Mouse (Mus musculus): Measurements from ENCODE around the gene Ccdc150. TPM values are rescaled to one million over a fixed set of nuclear protein-coding genes. Genes with fewer than 3 reads are reported as not detected.
A peak's percentile ranks its signal among the peaks of the same experiment; 100 is the strongest.

Ccdc150 gene
- 0.06 and 0.27 TPM in 2 replicates for polyA plus RNA-seq (2015; fragmentation: Nextera tagmentation; extraction: Ambion mirVana)

GRCm38 (mm10) chr1:54250158-54250866, at the start of gene Ccdc150:
TSS of gene Ccdc150 (plus strand) at chr1:54250683.
- 15% methylated on average over 33 of the region's 33 CpGs for WGBS
- Histone ChIP-seq H3K4me3 (ENCODE audit: low read depth, low read length) (peak within 1 kb of the TSS; percentile 54), H3K27ac (ENCODE audit: low read length) (0 out of 2 replicates have a peak within 1 kb of the TSS, but pooled peaks have one; percentile 24), H3K4me2 (ENCODE audit: low read length) (peak within 1 kb of the TSS; percentile 85), H3K9ac (ENCODE audit: low read depth, low read length) (peak within 1 kb of the TSS; percentile 56), H3K36me3 (ENCODE audit: control insufficient read depth, insufficient read depth, low read length) (no peaks in the 10 kb centered on the region), H3K9me3 (replicated peaks; ENCODE audit: control insufficient read depth, low read length, poor library complexity, severe bottlenecking) (no peaks in the 10 kb centered on the region), H3K4me1 (ENCODE audit: control insufficient read depth, insufficient read depth, low read length) (peaks cover 6% of the 10 kb centered on the region), H3K27me3 (ENCODE audit: control insufficient read depth, insufficient read depth, low read depth, low read length) (no peaks in the 10 kb centered on the region)
- ATAC-seq: peak; percentile 100

DNA sequence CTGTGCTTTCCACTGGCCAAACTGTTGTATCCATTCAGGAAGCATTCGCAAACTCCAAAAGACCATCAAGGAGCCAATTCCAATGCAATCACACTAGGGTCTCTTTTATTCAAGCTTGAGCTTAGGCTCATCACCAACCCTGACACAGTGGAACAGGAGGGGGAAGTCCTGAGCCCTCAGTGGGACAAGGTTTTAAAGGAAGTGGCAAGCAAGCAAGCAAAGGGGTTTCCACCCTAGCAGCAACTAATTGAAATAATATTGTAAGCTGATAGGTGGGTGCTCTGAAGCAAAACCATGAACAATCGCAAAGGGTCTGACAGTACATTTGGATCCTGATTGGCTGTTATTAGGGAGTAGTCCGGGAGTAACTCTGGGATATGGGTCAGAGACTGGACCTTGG, 30.2 kb upstream of the Ccdc150 start:
- no peak overlapping the region for H3K4me3 ChIP-seq (ENCODE audit: low read depth, low read length)
- H3K4me1 ChIP-seq (ENCODE audit: control insufficient read depth, insufficient read depth, low read length): no peaks in the 10 kb centered on the region
- H3K9ac ChIP-seq (ENCODE audit: low read depth, low read length): no peak overlapping the region
- WGBS: 93% methylated on average over 3 of the region's 3 CpGs
- no peaks in the 10 kb centered on the region for H3K9me3 ChIP-seq (replicated peaks; ENCODE audit: control insufficient read depth, low read length, poor library complexity, severe bottlenecking)
- no peaks in the 10 kb centered on the region for H3K27me3 ChIP-seq (ENCODE audit: control insufficient read depth, insufficient read depth, low read depth, low read length)
- no peaks in the 10 kb centered on the region for H3K36me3 ChIP-seq (ENCODE audit: control insufficient read depth, insufficient read depth, low read length)
- no peak overlapping the region for H3K4me2 ChIP-seq (ENCODE audit: low read length)
- no peak overlapping the region for H3K27ac ChIP-seq (ENCODE audit: low read length)
- ATAC-seq: no peak

GRCm38 (mm10) chr1:54242722-54243121, 7.8 kb upstream of the Ccdc150 start:
- H3K27me3 ChIP-seq (ENCODE audit: control insufficient read depth, insufficient read depth, low read depth, low read length): no peaks in the 10 kb centered on the region
- no peak for ATAC-seq
- 93% methylated on average over 4 of the region's 4 CpGs for whole genome bisulfite sequencing

GRCm38 (mm10) chr1:54275552-54275951, 25.1 kb downstream of the Ccdc150 start:
- H3K36me3 ChIP-seq (ENCODE audit: control insufficient read depth, insufficient read depth, low read length): no peaks in the 10 kb centered on the region
- no peaks in the 10 kb centered on the region for H3K27me3 ChIP-seq (ENCODE audit: control insufficient read depth, insufficient read depth, low read depth, low read length)
- no peak overlapping the region for H3K4me2 ChIP-seq (ENCODE audit: low read length)
- WGBS: 61% methylated on average over 3 of the region's 3 CpGs
- no peak overlapping the region for H3K4me3 ChIP-seq (ENCODE audit: low read depth, low read length)
- no peak overlapping the region for H3K9ac ChIP-seq (ENCODE audit: low read depth, low read length)
- no peak overlapping the region for H3K27ac ChIP-seq (ENCODE audit: low read length)
- no peak for ATAC-seq
- H3K9me3 ChIP-seq (replicated peaks; ENCODE audit: control insufficient read depth, low read length, poor library complexity, severe bottlenecking): no peaks in the 10 kb centered on the region
- no peaks in the 10 kb centered on the region for H3K4me1 ChIP-seq (ENCODE audit: control insufficient read depth, insufficient read depth, low read length)

More at GRCm38 (mm10) chr1:54242722-54243121, 7.8 kb upstream of the Ccdc150 start:
- no peak overlapping the region for H3K4me2 ChIP-seq (ENCODE audit: low read length)
- no peaks in the 10 kb centered on the region for H3K36me3 ChIP-seq (ENCODE audit: control insufficient read depth, insufficient read depth, low read length)
- H3K27ac ChIP-seq (ENCODE audit: low read length): no peak overlapping the region
- H3K9me3 ChIP-seq (replicated peaks; ENCODE audit: control insufficient read depth, low read length, poor library complexity, severe bottlenecking): no peaks in the 10 kb centered on the region
- H3K9ac ChIP-seq (ENCODE audit: low read depth, low read length): no peak overlapping the region
- H3K4me1 ChIP-seq (ENCODE audit: control insufficient read depth, insufficient read depth, low read length): no peaks in the 10 kb centered on the region
- H3K4me3 ChIP-seq (ENCODE audit: low read depth, low read length): no peak overlapping the region

GRCm38 (mm10) chr1:54279628-54280027, 29.1 kb downstream of the Ccdc150 start:
- WGBS: 97% methylated on average over 1 of the region's 1 CpGs
- no peak overlapping the region for H3K27ac ChIP-seq (ENCODE audit: low read length)
- H3K36me3 ChIP-seq (ENCODE audit: control insufficient read depth, insufficient read depth, low read length): no peaks in the 10 kb centered on the region
- no peaks in the 10 kb centered on the region for H3K9me3 ChIP-seq (replicated peaks; ENCODE audit: control insufficient read depth, low read length, poor library complexity, severe bottlenecking)
- no peak for ATAC-seq
- H3K4me3 ChIP-seq (ENCODE audit: low read depth, low read length): no peak overlapping the region
- no peaks in the 10 kb centered on the region for H3K4me1 ChIP-seq (ENCODE audit: control insufficient read depth, insufficient read depth, low read length)
- H3K9ac ChIP-seq (ENCODE audit: low read depth, low read length): no peak overlapping the region
- H3K4me2 ChIP-seq (ENCODE audit: low read length): no peak overlapping the region
- H3K27me3 ChIP-seq (ENCODE audit: control insufficient read depth, insufficient read depth, low read depth, low read length): no peaks in the 10 kb centered on the region

- Histone ChIP-seq H3K27me3 (ENCODE audit: control insufficient read depth, insufficient read depth, low read depth, low read length) (no peaks in the 10 kb centered on the region), H3K9ac (ENCODE audit: low read depth, low read length) (no peak overlapping the region), H3K4me2 (ENCODE audit: low read length) (no peak overlapping the region), H3K36me3 (ENCODE audit: control insufficient read depth, insufficient read depth, low read length) (no peaks in the 10 kb centered on the region), H3K9me3 (replicated peaks; ENCODE audit: control insufficient read depth, low read length, poor library complexity, severe bottlenecking) (no peaks in the 10 kb centered on the region), H3K4me1 (ENCODE audit: control insufficient read depth, insufficient read depth, low read length) (no peaks in the 10 kb centered on the region), H3K4me3 (ENCODE audit: low read depth, low read length) (no peak overlapping the region), H3K27ac (ENCODE audit: low read length) (no peak overlapping the region)
- 93% methylated on average over 3 of the region's 3 CpGs for WGBS
- ATAC-seq: no peak
Observed at GRCm38 (mm10) chr1:54280651-54281050, 30.2 kb downstream of the Ccdc150 start.

DNA sequence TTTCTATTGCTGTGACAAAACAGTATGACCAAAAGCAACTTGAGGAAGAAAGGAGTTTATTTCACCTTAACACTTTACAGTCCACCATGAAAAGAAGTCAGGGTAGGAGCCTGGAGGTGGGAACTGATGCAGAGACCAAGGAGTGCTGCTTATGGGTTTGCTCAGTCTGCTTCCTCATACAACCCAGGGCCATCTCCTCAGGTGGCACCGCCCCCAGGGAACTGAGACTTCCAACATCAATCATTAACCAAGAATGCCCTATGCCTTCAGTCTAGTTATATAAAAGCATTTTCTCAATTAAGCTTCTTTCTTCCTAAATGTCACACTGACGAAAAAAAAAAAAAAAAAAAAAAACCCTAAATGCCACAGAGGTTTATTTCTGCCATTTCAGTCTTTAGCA, 55.9 kb downstream of the Ccdc150 start:
- 78% methylated on average over 2 of the region's 2 CpGs for WGBS
- no peak for ATAC-seq
- no peak overlapping the region for H3K9ac ChIP-seq (ENCODE audit: low read depth, low read length)
- H3K27me3 ChIP-seq (ENCODE audit: control insufficient read depth, insufficient read depth, low read depth, low read length): no peaks in the 10 kb centered on the region
- H3K4me2 ChIP-seq (ENCODE audit: low read length): no peak overlapping the region
- H3K36me3 ChIP-seq (ENCODE audit: control insufficient read depth, insufficient read depth, low read length): no peaks in the 10 kb centered on the region
- H3K9me3 ChIP-seq (replicated peaks; ENCODE audit: control insufficient read depth, low read length, poor library complexity, severe bottlenecking): no peaks in the 10 kb centered on the region
- no peak overlapping the region for H3K27ac ChIP-seq (ENCODE audit: low read length)
- H3K4me1 ChIP-seq (ENCODE audit: control insufficient read depth, insufficient read depth, low read length): no peaks in the 10 kb centered on the region
- H3K4me3 ChIP-seq (ENCODE audit: low read depth, low read length): no peak overlapping the region

DNA sequence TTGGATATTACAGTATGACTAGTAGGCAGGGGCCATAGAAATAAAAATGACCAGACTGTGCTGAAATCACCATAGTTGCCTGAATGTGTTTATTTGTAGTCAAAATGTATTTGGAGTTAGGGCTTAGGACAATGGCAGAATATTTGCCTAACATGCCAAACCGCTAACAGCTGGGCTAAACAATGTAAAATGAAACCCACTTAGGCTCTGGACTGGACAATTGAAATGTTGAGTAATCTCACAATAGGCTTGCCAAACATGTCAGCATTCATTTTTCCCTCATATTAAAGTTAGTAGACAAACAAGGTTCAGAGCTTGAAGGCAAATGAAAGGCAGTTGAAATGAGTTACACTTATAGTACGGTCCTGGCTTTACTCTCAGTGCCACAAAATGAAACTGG, 76.2 kb downstream of the Ccdc150 start:
- H3K27ac ChIP-seq (ENCODE audit: low read length): no peak overlapping the region
- no peaks in the 10 kb centered on the region for H3K36me3 ChIP-seq (ENCODE audit: control insufficient read depth, insufficient read depth, low read length)
- H3K27me3 ChIP-seq (ENCODE audit: control insufficient read depth, insufficient read depth, low read depth, low read length): no peaks in the 10 kb centered on the region
- H3K9ac ChIP-seq (ENCODE audit: low read depth, low read length): no peak overlapping the region
- H3K9me3 ChIP-seq (replicated peaks; ENCODE audit: control insufficient read depth, low read length, poor library complexity, severe bottlenecking): no peaks in the 10 kb centered on the region
- 92% methylated on average over 2 of the region's 2 CpGs for WGBS
- no peak overlapping the region for H3K4me3 ChIP-seq (ENCODE audit: low read depth, low read length)
- H3K4me2 ChIP-seq (ENCODE audit: low read length): no peak overlapping the region
- ATAC-seq: no peak
- no peaks in the 10 kb centered on the region for H3K4me1 ChIP-seq (ENCODE audit: control insufficient read depth, insufficient read depth, low read length)

DNA sequence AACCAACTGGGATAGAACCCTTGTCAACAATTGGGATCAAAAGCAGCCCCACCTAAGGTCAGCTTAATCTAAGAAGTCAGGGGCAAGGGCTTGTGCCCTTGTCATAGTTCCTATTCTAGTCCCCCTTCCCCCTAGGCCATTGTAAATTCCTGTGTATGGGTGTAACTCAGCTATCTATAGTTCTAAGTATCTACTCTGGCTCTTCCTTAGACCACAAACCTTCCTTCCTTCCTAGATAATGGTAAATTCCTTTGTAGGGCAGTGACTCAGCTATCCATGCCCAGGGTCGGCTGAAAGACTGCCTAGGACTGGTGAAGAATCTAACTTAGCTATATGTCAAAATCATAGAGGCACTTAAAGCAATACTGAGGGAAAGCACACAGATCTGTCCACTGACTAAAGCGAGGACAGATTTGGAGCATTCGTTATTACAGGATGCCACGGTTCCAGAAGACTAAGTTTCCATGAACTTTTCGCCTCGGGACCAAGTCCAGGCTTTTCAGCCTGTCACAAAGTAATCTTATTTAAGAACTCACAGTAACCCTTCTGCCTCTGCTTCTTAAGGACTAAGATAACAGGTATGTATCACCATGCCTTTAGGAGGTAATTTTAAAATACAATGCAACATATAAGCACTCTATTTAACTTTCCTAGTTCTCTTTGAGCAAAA, 77.5 kb downstream of the Ccdc150 start:
- Histone ChIP-seq H3K4me1 (ENCODE audit: control insufficient read depth, insufficient read depth, low read length) (no peaks in the 10 kb centered on the region), H3K9ac (ENCODE audit: low read depth, low read length) (no peak overlapping the region), H3K36me3 (ENCODE audit: control insufficient read depth, insufficient read depth, low read length) (no peaks in the 10 kb centered on the region), H3K27me3 (ENCODE audit: control insufficient read depth, insufficient read depth, low read depth, low read length) (no peaks in the 10 kb centered on the region), H3K4me3 (ENCODE audit: low read depth, low read length) (no peak overlapping the region), H3K4me2 (ENCODE audit: low read length) (no peak overlapping the region), H3K27ac (ENCODE audit: low read length) (no peak overlapping the region), H3K9me3 (replicated peaks; ENCODE audit: control insufficient read depth, low read length, poor library complexity, severe bottlenecking) (no peaks in the 10 kb centered on the region)
- no peak for ATAC-seq
- WGBS: 91% methylated on average over 6 of the region's 6 CpGs
